Mouse (Mus musculus) brain, embryonic 14.5 days (tissue): ENCODE results near the gene Olfr132.
"Not testable (repeated sequence)": the region's sequence is repeated elsewhere in the genome, so short reads cannot be mapped to it uniquely, and the experiment has no call there.

ENCODE experiments used
- CTCF ChIP-seq: fragments of 200-500 bp; IDR thresholded peaks from 2 replicates; pipeline ENCODE4 v1.5.1; 2012; ENCODE audit warnings: inconsistent platforms, mild to moderate bottlenecking, moderate library complexity, borderline replicate concordance; ENCODE audit not compliant: insufficient read depth, insufficient read length; ENCODE audit errors: extremely low read depth
- POLR2A ChIP-seq: fragments of 200-500 bp; IDR thresholded peaks from 2 replicates; pipeline ENCODE4 v1.6.1; 2012; ENCODE audit warnings: mild to moderate bottlenecking, inconsistent platforms, borderline replicate concordance; ENCODE audit not compliant: poor library complexity, insufficient read depth, insufficient read length, severe bottlenecking; ENCODE audit errors: extremely low read depth

DNA sequence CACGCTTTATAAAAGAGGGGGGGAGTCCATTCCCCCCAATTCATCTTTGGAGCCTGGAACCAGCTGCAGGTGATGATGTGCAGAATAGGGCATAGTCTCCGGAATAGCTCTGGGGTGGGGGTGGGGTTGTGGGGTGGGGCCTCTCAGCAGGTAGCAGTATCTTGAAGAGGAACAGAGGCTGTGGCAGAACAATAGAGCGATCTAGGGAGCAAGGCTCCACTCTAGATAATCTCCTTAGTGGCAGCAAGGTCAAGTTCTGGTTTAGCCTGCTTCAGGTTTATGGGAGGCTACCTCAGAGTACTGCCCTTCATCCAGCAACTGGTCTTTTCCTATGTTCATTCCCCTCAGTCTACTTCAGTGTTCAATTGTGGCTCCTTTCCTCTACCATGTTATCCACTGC, 9.0 kb downstream of the Olfr132 start:
- TF ChIP-seq CTCF, POLR2A: not testable (repeated sequence)
